Mouse (Mus musculus) kidney, adult 2 months (tissue): ENCODE results near the gene Gm13283.
"Not testable (repeated sequence)": the region's sequence is repeated elsewhere in the genome, so short reads cannot be mapped to it uniquely, and the experiment has no call there.

Experiments
- CTCF ChIP-seq: fragments of 200-500 bp; conservative IDR thresholded peaks from 2 replicates; pipeline ENCODE4 v1.5.1; 2011; ENCODE audit warnings: low read depth, mild to moderate bottlenecking, control low read depth, low read length, moderate library complexity, mixed read lengths; ENCODE audit not compliant: insufficient read depth, insufficient read length
- POLR2A ChIP-seq: fragments of 200-500 bp; IDR thresholded peaks from one replicate; pipeline ENCODE4 v1.6.1; 2011; ENCODE audit warnings: low read depth, low read length, control low read depth

DNA sequence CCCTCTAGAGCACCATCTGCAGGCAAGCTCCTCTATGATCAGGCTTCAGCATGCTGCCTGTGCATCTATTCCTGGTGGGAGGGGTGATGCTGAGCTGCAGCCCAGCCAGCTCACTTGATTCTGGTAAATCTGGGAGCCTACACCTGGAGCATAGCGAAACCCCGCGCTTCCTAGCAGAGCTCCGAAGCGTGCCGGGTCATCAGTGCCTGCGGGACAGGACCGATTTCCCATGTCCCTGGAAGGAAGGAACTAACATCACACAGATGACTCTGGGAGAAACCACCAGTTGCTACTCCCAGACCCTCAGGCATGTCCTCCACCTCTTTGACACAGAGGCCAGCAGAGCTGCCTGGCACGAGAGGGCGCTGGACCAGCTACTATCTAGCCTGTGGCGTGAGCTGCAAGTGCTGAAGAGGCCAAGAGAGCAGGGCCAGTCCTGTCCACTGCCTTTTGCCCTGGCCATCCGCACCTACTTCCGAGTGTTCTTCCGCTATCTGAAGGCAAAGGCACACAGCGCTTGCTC lies 5.0 kb upstream of the Gm13283 start, which contains the start of gene Gm13271:
- TF ChIP-seq POLR2A, CTCF: not testable (repeated sequence)
